Mouse (Mus musculus): Measurements from ENCODE around the gene Ap2a2. TPM values are rescaled to one million over a fixed set of nuclear protein-coding genes. Genes with fewer than 3 reads are reported as not detected.
"Not testable (repeated sequence)": the region's sequence is repeated elsewhere in the genome, so short reads cannot be mapped to it uniquely, and the experiment has no call there.

Ap2a2 gene
- polyA plus RNA-seq, 1 experiment from 2014 or later: 68.8 TPM

DNA sequence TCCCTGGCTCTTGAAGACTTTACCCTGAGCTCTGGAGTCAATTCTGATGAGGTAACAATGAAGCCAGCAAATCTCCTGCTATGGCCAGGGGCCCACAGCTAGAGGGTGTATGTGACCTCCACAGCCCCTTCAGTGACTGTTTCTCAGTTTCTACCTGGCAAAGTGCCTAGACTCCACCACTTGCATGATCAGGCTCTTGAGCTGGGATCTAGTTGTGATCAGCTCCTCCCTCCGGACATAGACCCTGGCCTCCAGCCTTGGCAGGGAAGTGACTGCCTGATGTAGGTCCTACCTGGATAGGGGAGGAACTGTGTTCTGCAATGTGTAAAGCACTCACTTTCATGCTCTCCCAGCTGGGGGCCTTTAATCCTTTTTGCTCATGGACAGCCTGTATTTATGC is 98.4 kb downstream of the Ap2a2 start:
- Histone ChIP-seq H3K36me3 (replicated peaks; ENCODE audit: control insufficient read depth, insufficient read depth, low read depth, low read length) (no peaks in the 10 kb centered on the region), H3K9ac (replicated peaks; ENCODE audit: low read length) (no peak overlapping the region), H3K9me3 (replicated peaks; ENCODE audit: control insufficient read depth, low read length) (no peaks in the 10 kb centered on the region), H3K4me1 (ENCODE audit: control insufficient read depth, insufficient read depth, low read length) (no peaks in the 10 kb centered on the region), H3K27ac (replicated peaks; ENCODE audit: low read depth, low read length) (no peak overlapping the region), H3K4me2 (ENCODE audit: low read depth, low read length) (no peak overlapping the region), H3K4me3 (ENCODE audit: low read depth, low read length) (no peak overlapping the region), H3K27me3 (ENCODE audit: control insufficient read depth, insufficient read depth, low read length) (no peaks in the 10 kb centered on the region)
- ATAC-seq (replicated peaks; ENCODE audit: insufficient number of reproducible peaks, low FRiP score, low TSS enrichment, low read depth) (no peak), DNase-seq (ENCODE audit: low spot score) (no peak)
- WGBS: 73% methylated on average over 1 of the region's 1 CpGs

DNA sequence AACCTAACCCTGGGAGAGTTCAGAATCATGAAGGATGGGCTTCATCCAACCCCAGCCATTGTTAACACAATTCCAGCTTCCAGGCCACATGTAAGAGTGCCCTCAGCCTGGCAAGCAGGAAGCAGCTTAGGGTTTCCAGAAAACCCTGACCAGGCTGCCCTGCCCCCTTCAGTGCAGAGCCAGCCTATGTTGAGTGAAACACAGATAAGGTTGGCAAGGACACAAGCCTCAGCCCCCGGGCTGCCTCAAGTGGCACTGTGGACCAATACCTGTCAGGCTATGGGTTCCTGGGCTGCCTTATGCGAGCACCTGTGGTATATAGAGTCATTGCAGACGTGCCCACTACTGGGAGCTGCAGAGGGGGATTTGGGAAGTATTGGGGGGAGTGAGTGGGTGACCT is 99.5 kb downstream of the Ap2a2 start:
- no peak overlapping the region for H3K9ac ChIP-seq (replicated peaks; ENCODE audit: low read length)
- 72% methylated on average over 3 of the region's 3 CpGs for WGBS
- no peak overlapping the region for H3K4me2 ChIP-seq (ENCODE audit: low read depth, low read length)
- no peak overlapping the region for H3K27ac ChIP-seq (replicated peaks; ENCODE audit: low read depth, low read length)
- no peaks in the 10 kb centered on the region for H3K9me3 ChIP-seq (replicated peaks; ENCODE audit: control insufficient read depth, low read length)
- no peak overlapping the region for H3K4me3 ChIP-seq (ENCODE audit: low read depth, low read length)
- no peaks in the 10 kb centered on the region for H3K4me1 ChIP-seq (ENCODE audit: control insufficient read depth, insufficient read depth, low read length)
- DNase-seq (ENCODE audit: low spot score) (no peak), ATAC-seq (replicated peaks; ENCODE audit: insufficient number of reproducible peaks, low FRiP score, low TSS enrichment, low read depth) (no peak)
- H3K27me3 ChIP-seq (ENCODE audit: control insufficient read depth, insufficient read depth, low read length): no peaks in the 10 kb centered on the region
- H3K36me3 ChIP-seq (replicated peaks; ENCODE audit: control insufficient read depth, insufficient read depth, low read depth, low read length): no peaks in the 10 kb centered on the region

DNA sequence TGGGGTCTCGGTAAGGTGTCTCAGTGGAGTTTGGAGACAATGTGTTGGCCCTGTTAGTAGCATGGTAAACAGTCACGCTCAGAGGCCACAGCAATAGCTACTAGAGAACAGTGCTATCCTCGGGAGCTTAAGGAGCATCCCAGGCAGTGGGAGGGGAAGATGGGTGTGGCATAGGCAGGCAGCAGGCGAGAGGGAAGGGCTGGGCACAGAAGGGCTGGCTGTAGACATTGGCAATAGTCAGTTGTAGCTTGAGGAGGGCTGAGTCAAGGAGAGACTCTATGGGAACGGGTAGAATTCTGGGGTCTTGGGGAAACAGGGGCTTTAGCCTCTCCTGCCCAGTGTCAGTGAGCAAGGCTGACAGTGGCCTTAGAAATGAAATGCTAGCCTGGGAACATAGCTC is 100.2 kb downstream of the Ap2a2 start:
- ATAC-seq (replicated peaks; ENCODE audit: insufficient number of reproducible peaks, low FRiP score, low TSS enrichment, low read depth): no peak
- Histone ChIP-seq H3K4me1 (ENCODE audit: control insufficient read depth, insufficient read depth, low read length) (no peaks in the 10 kb centered on the region), H3K27ac (replicated peaks; ENCODE audit: low read depth, low read length) (no peak overlapping the region), H3K4me2 (ENCODE audit: low read depth, low read length) (no peak overlapping the region), H3K27me3 (ENCODE audit: control insufficient read depth, insufficient read depth, low read length) (no peaks in the 10 kb centered on the region), H3K9me3 (replicated peaks; ENCODE audit: control insufficient read depth, low read length) (no peaks in the 10 kb centered on the region), H3K4me3 (ENCODE audit: low read depth, low read length) (no peak overlapping the region), H3K9ac (replicated peaks; ENCODE audit: low read length) (no peak overlapping the region), H3K36me3 (replicated peaks; ENCODE audit: control insufficient read depth, insufficient read depth, low read depth, low read length) (no peaks in the 10 kb centered on the region)
- 64% methylated on average over 5 of the region's 5 CpGs for WGBS
- no peak for DNase-seq (ENCODE audit: low spot score)

DNA sequence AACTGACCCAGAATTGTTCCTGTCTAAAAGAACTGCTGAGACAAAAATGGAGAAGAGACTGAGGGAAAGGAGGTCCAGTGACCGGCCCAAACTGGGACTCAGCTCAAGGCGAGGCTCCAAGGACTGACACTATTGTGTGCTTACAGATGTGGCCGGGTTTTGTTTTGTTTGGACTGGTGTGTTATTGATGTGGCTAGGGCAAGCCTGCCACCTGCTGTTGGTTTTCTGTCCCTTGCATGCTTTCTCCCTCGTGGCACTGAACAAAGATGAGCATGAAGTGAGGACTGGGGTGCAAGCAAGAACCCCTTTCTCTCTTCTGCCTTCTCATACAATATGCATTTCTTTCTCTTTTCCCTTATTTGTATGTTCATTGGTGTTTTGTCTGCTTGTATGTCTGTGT is 104.2 kb downstream of the Ap2a2 start:
- no peaks in the 10 kb centered on the region for H3K4me1 ChIP-seq (ENCODE audit: control insufficient read depth, insufficient read depth, low read length)
- no peaks in the 10 kb centered on the region for H3K36me3 ChIP-seq (replicated peaks; ENCODE audit: control insufficient read depth, insufficient read depth, low read depth, low read length)
- H3K9me3 ChIP-seq (replicated peaks; ENCODE audit: control insufficient read depth, low read length): no peaks in the 10 kb centered on the region
- WGBS: 22% methylated on average over 4 of the region's 4 CpGs
- no peak for ATAC-seq (replicated peaks; ENCODE audit: insufficient number of reproducible peaks, low FRiP score, low TSS enrichment, low read depth)
- no peaks in the 10 kb centered on the region for H3K27me3 ChIP-seq (ENCODE audit: control insufficient read depth, insufficient read depth, low read length)
- H3K27ac ChIP-seq (replicated peaks; ENCODE audit: low read depth, low read length): no peak overlapping the region
- no peak overlapping the region for H3K4me3 ChIP-seq (ENCODE audit: low read depth, low read length)
- no peak overlapping the region for H3K9ac ChIP-seq (replicated peaks; ENCODE audit: low read length)
- peak; percentile 66 for DNase-seq (ENCODE audit: low spot score)
- H3K4me2 ChIP-seq (ENCODE audit: low read depth, low read length): no peak overlapping the region

DNA sequence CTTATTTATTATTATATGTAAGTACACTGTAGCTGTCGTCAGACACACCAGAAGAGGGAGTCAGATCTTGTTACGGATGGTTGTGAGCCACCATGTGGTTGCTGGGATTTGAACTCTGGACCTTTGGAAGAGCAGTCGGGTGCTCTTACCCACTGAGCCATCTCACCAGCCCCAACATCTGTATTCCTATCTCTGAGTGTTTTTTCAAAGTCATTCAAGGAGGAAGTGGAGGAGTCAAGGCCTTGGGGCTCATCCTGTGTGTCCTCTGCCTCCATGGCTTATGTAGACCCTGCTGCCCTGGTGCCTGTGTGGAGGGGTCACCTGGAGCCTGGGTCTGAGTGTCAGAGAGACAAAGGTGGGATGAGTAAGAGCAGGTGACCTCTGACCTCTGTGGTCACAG is 107.1 kb downstream of the Ap2a2 start:
- not testable (repeated sequence) for H3K4me1 ChIP-seq (ENCODE audit: control insufficient read depth, insufficient read depth, low read length); H3K27ac ChIP-seq (replicated peaks; ENCODE audit: low read depth, low read length); H3K4me3 ChIP-seq (ENCODE audit: low read depth, low read length); H3K9ac ChIP-seq (replicated peaks; ENCODE audit: low read length); DNase-seq (ENCODE audit: low spot score); H3K36me3 ChIP-seq (replicated peaks; ENCODE audit: control insufficient read depth, insufficient read depth, low read depth, low read length); H3K27me3 ChIP-seq (ENCODE audit: control insufficient read depth, insufficient read depth, low read length); ATAC-seq (replicated peaks; ENCODE audit: insufficient number of reproducible peaks, low FRiP score, low TSS enrichment, low read depth); H3K4me2 ChIP-seq (ENCODE audit: low read depth, low read length); H3K9me3 ChIP-seq (replicated peaks; ENCODE audit: control insufficient read depth, low read length)
- 80% methylated on average over 3 of the region's 3 CpGs for WGBS

DNA sequence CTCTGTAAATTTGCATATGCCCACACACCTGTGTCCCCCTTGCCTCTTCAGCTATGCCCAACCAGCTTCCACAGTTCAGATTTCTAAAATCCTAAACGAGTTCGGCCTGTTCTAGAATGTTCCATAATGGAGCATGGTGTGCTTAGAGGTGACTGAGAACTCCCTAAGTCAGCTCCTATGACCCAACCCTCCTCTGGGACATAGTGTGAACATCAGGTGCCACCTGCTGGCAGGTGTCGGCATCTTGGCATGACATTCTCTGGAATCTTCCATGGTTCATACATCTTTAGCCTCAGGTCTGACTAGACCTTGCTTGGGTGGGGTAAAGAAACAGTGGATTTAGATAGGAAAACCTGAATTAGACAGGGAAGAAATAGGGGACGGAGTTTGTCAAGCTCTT is 109.0 kb downstream of the Ap2a2 start:
- H3K9me3 ChIP-seq (replicated peaks; ENCODE audit: control insufficient read depth, low read length): no peaks in the 10 kb centered on the region
- no peak overlapping the region for H3K4me2 ChIP-seq (ENCODE audit: low read depth, low read length)
- no peaks in the 10 kb centered on the region for H3K27me3 ChIP-seq (ENCODE audit: control insufficient read depth, insufficient read depth, low read length)
- no peaks in the 10 kb centered on the region for H3K36me3 ChIP-seq (replicated peaks; ENCODE audit: control insufficient read depth, insufficient read depth, low read depth, low read length)
- no peaks in the 10 kb centered on the region for H3K4me1 ChIP-seq (ENCODE audit: control insufficient read depth, insufficient read depth, low read length)
- ATAC-seq (replicated peaks; ENCODE audit: insufficient number of reproducible peaks, low FRiP score, low TSS enrichment, low read depth) (no peak), DNase-seq (ENCODE audit: low spot score) (peak; percentile 33)
- 83% methylated on average over 4 of the region's 4 CpGs for WGBS
- no peak overlapping the region for H3K4me3 ChIP-seq (ENCODE audit: low read depth, low read length)
- H3K9ac ChIP-seq (replicated peaks; ENCODE audit: low read length): no peak overlapping the region
- H3K27ac ChIP-seq (replicated peaks; ENCODE audit: low read depth, low read length): no peak overlapping the region

DNA sequence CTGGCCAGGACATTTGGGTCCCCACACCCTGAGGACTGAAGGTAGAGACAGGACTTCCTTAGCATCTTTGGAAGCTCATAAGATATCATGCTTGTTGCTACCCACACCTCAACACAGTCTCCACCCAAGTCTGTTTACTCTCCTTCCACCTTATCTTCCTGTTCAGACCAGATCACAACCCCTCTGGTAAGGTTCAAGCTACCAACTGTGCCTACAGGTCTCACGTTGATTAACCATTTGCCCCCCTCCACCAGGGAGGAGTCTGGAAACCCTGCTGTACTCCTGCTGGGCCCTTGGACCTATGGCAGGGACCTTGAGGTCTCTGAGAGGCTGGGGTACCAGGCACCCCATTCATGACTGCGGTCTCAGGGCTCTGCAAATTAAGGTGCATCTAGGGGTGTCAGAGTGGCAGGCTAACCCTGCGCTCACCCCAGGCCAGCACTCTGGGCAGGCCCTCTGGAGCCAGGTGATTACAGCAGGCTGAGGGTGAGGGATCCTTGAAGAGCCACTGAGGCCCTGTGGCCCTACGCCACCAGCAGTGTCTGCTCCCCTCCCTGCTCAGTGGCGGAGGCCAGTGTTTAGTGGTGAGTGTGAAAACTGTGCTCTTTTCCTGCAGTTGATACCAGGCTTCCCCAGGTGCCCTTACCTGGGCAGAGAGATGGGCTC is 109.8 kb downstream of the Ap2a2 start:
- H3K9ac ChIP-seq (replicated peaks; ENCODE audit: low read length): no peak overlapping the region
- no peak for DNase-seq (ENCODE audit: low spot score)
- H3K27me3 ChIP-seq (ENCODE audit: control insufficient read depth, insufficient read depth, low read length): no peaks in the 10 kb centered on the region
- ATAC-seq (replicated peaks; ENCODE audit: insufficient number of reproducible peaks, low FRiP score, low TSS enrichment, low read depth): no peak
- no peaks in the 10 kb centered on the region for H3K9me3 ChIP-seq (replicated peaks; ENCODE audit: control insufficient read depth, low read length)
- no peaks in the 10 kb centered on the region for H3K4me1 ChIP-seq (ENCODE audit: control insufficient read depth, insufficient read depth, low read length)
- no peak overlapping the region for H3K4me3 ChIP-seq (ENCODE audit: low read depth, low read length)
- H3K36me3 ChIP-seq (replicated peaks; ENCODE audit: control insufficient read depth, insufficient read depth, low read depth, low read length): no peaks in the 10 kb centered on the region
- no peak overlapping the region for H3K4me2 ChIP-seq (ENCODE audit: low read depth, low read length)
- H3K27ac ChIP-seq (replicated peaks; ENCODE audit: low read depth, low read length): no peak overlapping the region
- 82% methylated on average over 5 of the region's 5 CpGs for WGBS

DNA sequence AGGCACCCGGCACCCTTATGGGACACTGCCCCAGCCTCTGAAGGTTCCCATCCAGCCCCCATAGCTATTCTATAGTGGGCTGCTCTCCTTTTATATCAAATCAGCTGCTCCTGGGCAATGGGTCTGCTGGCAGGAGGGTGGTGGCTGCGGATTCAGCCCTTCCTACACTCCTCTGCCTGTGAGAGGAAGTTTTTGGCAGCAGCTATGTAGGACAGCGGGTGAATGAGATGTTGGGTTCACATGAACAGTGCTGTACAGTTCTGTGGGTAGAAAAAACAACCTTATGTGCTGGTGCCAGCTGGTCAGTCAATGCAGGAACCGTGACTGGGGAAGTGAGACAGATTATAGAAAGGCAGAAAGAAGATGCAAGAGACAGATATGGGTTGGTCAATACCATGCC is 116.9 kb downstream of the Ap2a2 start:
- Histone ChIP-seq H3K9me3 (replicated peaks; ENCODE audit: control insufficient read depth, low read length) (no peaks in the 10 kb centered on the region), H3K4me2 (ENCODE audit: low read depth, low read length) (no peak overlapping the region), H3K4me3 (ENCODE audit: low read depth, low read length) (no peak overlapping the region), H3K27ac (replicated peaks; ENCODE audit: low read depth, low read length) (no peak overlapping the region), H3K36me3 (replicated peaks; ENCODE audit: control insufficient read depth, insufficient read depth, low read depth, low read length) (no peaks in the 10 kb centered on the region), H3K4me1 (ENCODE audit: control insufficient read depth, insufficient read depth, low read length) (no peaks in the 10 kb centered on the region), H3K9ac (replicated peaks; ENCODE audit: low read length) (no peak overlapping the region), H3K27me3 (ENCODE audit: control insufficient read depth, insufficient read depth, low read length) (no peaks in the 10 kb centered on the region)
- DNase-seq (ENCODE audit: low spot score) (no peak), ATAC-seq (replicated peaks; ENCODE audit: insufficient number of reproducible peaks, low FRiP score, low TSS enrichment, low read depth) (no peak)
- WGBS: 80% methylated on average over 4 of the region's 4 CpGs
